Mouse (Mus musculus): ENCODE data around the gene Ift43. TPM values are rescaled to one million over a fixed set of nuclear protein-coding genes. Genes with fewer than 3 reads are reported as not detected.

Gene Ift43
- polyA plus RNA-seq, 1 experiment from 2014 or later = 8.6 TPM

DNA sequence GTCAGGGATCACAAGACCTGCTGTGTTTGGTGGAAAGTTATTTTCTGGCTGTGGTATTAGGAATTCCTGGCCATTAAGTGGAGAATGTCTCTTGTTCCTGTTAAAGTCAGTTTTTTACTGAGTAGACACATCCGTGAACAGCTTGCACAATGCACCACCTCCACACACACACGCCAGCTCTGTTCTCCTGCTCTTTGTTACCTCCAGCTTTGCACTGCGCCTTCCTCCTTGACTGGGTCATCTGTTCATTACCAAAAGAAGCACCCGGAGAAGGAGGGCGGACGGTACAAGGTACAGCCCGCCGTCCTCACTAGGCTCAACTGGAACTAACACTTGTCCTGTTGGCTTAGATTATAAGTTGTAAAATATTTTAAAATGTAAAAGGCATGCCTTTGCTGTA lies 20.3 kb downstream of the Ift43 start:
- H3K27me3 ChIP-seq = no peaks in the 10 kb centered on the region
- DNase-seq = no peak
- no peaks in the 10 kb centered on the region for H3K36me3 ChIP-seq
- ATAC-seq (ENCODE audit: low read depth) = no peak
- H3K9me3 ChIP-seq (replicated peaks) = no peaks in the 10 kb centered on the region
- H3K4me2 ChIP-seq = no peak overlapping the region
- no peak overlapping the region for H3K9ac ChIP-seq
- 72% methylated on average over 8 of the region's 8 CpGs for WGBS (ENCODE audit: insufficient replicate concordance)
- H3K27ac ChIP-seq = no peak overlapping the region
- H3K4me1 ChIP-seq (replicated peaks) = peaks cover 3% of the 10 kb centered on the region; the same call in 1 of the 2 replicates
- no peak overlapping the region for H3K4me3 ChIP-seq (replicated peaks)

DNA sequence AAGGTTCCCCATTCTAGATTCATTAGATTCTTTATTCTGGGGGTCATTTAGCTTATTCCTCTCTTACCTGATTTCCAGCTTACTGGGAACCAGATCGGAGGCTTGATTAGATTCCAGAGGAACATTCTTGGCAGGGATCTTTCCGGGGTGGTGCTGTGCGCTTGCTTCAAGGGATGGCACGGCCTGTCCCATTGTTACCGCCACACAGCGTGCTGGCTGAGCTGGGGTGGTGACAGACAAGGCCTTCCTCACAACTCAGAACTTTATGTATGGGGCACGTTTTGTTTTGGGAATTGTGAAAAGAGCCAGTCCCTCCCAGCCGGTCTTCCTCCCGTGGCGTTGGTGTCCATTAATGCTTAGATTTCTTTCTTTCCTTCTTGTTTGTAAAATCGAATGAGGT lies 21.1 kb downstream of the Ift43 start:
- Histone ChIP-seq H3K36me3 (no peaks in the 10 kb centered on the region), H3K4me1 (replicated peaks) (peaks cover 3% of the 10 kb centered on the region; the same call in 1 of the 2 replicates), H3K9me3 (replicated peaks) (no peaks in the 10 kb centered on the region), H3K4me3 (replicated peaks) (no peak overlapping the region), H3K27me3 (no peaks in the 10 kb centered on the region), H3K9ac (no peak overlapping the region), H3K4me2 (no peak overlapping the region), H3K27ac (no peak overlapping the region)
- ATAC-seq (ENCODE audit: low read depth) = no peak
- 74% methylated on average over 11 of the region's 11 CpGs for WGBS (ENCODE audit: insufficient replicate concordance)
- DNase-seq = no peak

DNA sequence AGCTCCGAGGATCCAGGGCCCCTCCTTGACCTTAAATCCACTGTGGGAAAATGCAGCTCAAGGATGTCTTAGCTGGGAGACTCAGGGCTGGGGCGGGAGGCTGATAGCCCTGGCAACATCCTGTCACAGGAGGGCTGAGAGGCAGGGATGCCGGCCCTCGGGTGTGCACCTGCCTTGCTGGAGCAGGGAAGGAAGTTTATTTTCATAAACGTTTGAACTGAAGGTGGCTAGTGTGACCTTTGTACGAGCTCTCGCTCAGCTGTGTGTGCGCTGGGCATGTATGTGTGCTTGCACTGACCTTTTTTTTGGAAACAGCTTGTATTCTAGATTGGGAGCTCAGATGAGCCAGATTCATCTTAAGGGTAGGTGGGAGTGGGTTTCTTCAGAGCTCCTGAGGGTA lies 21.5 kb downstream of the Ift43 start:
- Histone ChIP-seq H3K9me3 (replicated peaks) (no peaks in the 10 kb centered on the region), H3K4me3 (replicated peaks) (no peak overlapping the region), H3K27me3 (no peaks in the 10 kb centered on the region), H3K4me1 (replicated peaks) (peaks cover 3% of the 10 kb centered on the region; the same call in 1 of the 2 replicates), H3K27ac (no peak overlapping the region), H3K36me3 (no peaks in the 10 kb centered on the region), H3K4me2 (no peak overlapping the region), H3K9ac (no peak overlapping the region)
- 54% methylated on average over 8 of the region's 8 CpGs for WGBS (ENCODE audit: insufficient replicate concordance)
- ATAC-seq (ENCODE audit: low read depth) = no peak
- DNase-seq = no peak

DNA sequence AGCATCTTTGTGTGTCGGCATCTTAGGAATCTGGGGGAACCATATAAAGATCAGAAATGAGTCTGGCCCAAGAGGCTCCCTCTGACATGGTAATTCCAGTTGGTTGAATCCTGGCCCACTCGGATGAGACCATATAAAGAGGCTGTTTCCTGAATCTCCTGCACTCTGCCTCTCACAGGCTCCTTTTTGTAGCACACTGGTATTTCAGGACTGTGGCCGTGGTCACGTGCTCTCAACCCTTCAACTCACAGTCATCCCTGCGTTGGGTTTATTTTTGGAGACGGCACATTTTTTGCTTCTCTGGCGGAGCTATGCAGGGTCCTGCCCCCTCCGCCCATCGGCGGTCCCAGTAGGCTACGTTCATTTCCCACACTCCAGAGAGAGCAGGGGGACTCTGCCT lies 22.0 kb downstream of the Ift43 start:
- H3K27me3 ChIP-seq = no peaks in the 10 kb centered on the region
- no peak overlapping the region for H3K9ac ChIP-seq
- 67% methylated on average over 11 of the region's 11 CpGs for WGBS (ENCODE audit: insufficient replicate concordance)
- no peak overlapping the region for H3K27ac ChIP-seq
- no peaks in the 10 kb centered on the region for H3K36me3 ChIP-seq
- H3K4me3 ChIP-seq (replicated peaks) = no peak overlapping the region
- ATAC-seq (ENCODE audit: low read depth) (no peak), DNase-seq (no peak)
- peaks cover 3% of the 10 kb centered on the region; the same call in 1 of the 2 replicates for H3K4me1 ChIP-seq (replicated peaks)
- H3K9me3 ChIP-seq (replicated peaks) = no peaks in the 10 kb centered on the region
- H3K4me2 ChIP-seq = no peak overlapping the region

DNA sequence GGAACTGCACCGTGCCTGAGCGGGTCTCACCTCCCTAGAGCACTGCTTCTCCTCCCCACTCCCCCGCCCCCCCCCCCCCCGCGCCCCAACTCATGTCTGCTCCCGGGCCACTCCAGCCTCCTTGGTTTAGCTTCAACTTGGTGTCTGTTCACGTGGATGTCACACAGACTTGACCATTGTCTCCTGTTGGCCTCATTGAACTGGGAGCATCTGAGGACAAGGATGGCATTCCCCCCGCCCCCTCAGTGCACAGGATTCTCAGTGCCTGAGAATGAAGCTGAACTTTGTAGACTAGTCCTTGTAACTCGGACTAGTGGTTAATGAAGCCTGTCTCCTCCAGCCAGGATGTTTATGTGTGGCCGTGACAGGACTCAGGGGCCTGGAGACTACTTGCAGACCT lies 23.2 kb downstream of the Ift43 start:
- Histone ChIP-seq H3K27ac (no peak overlapping the region), H3K36me3 (no peaks in the 10 kb centered on the region), H3K27me3 (no peaks in the 10 kb centered on the region), H3K9ac (no peak overlapping the region), H3K4me1 (replicated peaks) (peaks cover 3% of the 10 kb centered on the region; the same call in 1 of the 2 replicates), H3K9me3 (replicated peaks) (no peaks in the 10 kb centered on the region), H3K4me3 (replicated peaks) (no peak overlapping the region), H3K4me2 (no peak overlapping the region)
- DNase-seq (no peak), ATAC-seq (ENCODE audit: low read depth) (no peak)
- 72% methylated on average over 10 of the region's 10 CpGs for WGBS (ENCODE audit: insufficient replicate concordance)

DNA sequence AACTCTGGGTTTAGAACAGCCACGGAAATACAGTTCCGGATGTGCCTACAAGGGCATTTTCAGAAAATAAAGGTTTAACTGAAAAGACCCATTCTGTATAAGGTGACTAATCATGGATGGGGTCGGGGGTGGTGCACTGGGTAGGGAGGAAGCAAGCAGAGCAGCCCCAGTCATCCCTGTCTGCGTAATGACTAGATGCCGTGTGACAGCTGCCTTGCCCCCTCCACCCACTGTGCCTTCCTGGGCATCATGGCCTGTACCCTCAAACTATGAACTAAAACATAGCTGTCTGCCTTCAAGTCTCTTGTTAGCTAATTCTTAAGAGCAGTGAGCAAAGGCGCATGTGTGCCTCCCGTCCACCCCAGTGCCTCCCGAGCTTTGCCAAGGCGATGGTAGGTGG lies 23.7 kb downstream of the Ift43 start:
- 75% methylated on average over 9 of the region's 9 CpGs for WGBS (ENCODE audit: insufficient replicate concordance)
- Histone ChIP-seq H3K27me3 (no peaks in the 10 kb centered on the region), H3K9me3 (replicated peaks) (no peaks in the 10 kb centered on the region), H3K4me3 (replicated peaks) (no peak overlapping the region), H3K36me3 (no peaks in the 10 kb centered on the region), H3K27ac (no peak overlapping the region), H3K9ac (no peak overlapping the region), H3K4me2 (no peak overlapping the region), H3K4me1 (replicated peaks) (peaks cover 3% of the 10 kb centered on the region; the same call in 1 of the 2 replicates)
- DNase-seq (no peak), ATAC-seq (ENCODE audit: low read depth) (no peak)

DNA sequence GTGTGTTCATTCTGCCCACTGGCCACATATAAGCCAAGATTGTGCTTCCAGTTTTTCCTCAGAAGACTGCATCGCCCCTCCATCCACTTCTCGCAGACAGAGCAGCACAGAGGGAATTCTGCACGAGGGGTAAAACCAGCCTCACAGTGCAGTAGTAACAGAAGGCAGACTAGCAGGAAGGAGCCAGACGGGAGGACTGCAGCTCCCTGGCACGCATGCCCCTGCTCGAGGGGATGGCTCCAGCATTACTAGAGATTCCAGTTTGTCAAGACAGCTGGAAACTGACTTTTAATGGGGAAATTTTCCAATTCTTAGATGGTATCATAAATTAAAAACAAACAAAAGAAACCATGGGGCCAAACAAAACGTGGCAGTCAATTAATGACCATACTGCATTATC lies 25.3 kb downstream of the Ift43 start:
- DNase-seq = no peak
- no peaks in the 10 kb centered on the region for H3K36me3 ChIP-seq
- ATAC-seq (ENCODE audit: low read depth) = no peak
- H3K4me2 ChIP-seq = no peak overlapping the region
- H3K27ac ChIP-seq = no peak overlapping the region
- no peak overlapping the region for H3K4me3 ChIP-seq (replicated peaks)
- H3K9me3 ChIP-seq (replicated peaks) = no peaks in the 10 kb centered on the region
- H3K4me1 ChIP-seq (replicated peaks) = peaks cover 3% of the 10 kb centered on the region; the same call in 1 of the 2 replicates
- WGBS (ENCODE audit: insufficient replicate concordance) = 63% methylated on average over 7 of the region's 7 CpGs
- no peak overlapping the region for H3K9ac ChIP-seq
- no peaks in the 10 kb centered on the region for H3K27me3 ChIP-seq

DNA sequence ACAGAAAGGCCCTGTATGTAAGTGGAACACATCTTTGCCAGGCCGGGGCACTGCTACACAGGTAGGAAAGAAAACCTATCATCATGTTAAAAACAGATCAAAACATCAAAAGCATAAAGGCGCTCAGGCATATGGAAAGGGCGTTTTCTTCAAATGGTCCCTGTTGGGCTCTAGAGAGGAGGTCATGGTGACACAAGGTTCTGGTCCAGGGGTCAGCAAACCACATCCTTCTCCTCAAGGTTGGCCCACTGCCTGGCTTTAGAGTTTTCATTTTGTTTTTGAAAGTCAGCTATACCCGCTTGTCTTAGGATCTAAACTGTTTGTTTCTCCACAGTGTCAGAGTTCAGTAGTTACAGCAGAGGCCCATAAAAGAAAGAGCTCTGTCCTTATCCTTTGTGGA lies 27.2 kb downstream of the Ift43 start:
- 66% methylated on average over 4 of the region's 4 CpGs for WGBS (ENCODE audit: insufficient replicate concordance)
- no peaks in the 10 kb centered on the region for H3K27me3 ChIP-seq
- no peak overlapping the region for H3K4me3 ChIP-seq (replicated peaks)
- ATAC-seq (ENCODE audit: low read depth) (no peak), DNase-seq (no peak)
- H3K9me3 ChIP-seq (replicated peaks) = no peaks in the 10 kb centered on the region
- H3K4me1 ChIP-seq (replicated peaks) = no peaks in the 10 kb centered on the region
- no peak overlapping the region for H3K4me2 ChIP-seq
- H3K36me3 ChIP-seq = no peaks in the 10 kb centered on the region
- H3K27ac ChIP-seq = no peak overlapping the region
- no peak overlapping the region for H3K9ac ChIP-seq

DNA sequence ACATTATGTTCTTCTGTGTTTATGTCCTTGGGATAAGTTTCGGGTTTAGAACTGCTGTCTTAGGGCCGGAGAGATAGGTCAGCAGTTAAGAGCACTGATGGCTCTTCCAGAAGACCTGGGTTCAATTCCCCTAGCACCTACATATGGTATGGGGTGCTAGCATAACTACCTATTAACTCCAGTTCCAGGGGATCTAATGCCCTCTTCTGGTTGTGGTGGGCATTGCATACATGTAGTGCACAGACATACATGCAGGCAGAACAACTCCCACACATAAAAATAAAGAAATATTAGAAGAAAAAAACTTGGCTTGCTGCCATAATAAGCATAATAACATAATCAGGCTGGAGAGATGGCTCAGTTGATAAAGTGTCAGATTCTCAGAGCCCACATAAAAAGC lies 28.3 kb downstream of the Ift43 start:
- no peaks in the 10 kb centered on the region for H3K4me1 ChIP-seq (replicated peaks)
- H3K27me3 ChIP-seq = no peaks in the 10 kb centered on the region
- H3K4me2 ChIP-seq = no peak overlapping the region
- 72% methylated on average over 2 of the region's 2 CpGs for WGBS (ENCODE audit: insufficient replicate concordance)
- no peak overlapping the region for H3K4me3 ChIP-seq (replicated peaks)
- no peak overlapping the region for H3K9ac ChIP-seq
- ATAC-seq (ENCODE audit: low read depth) (no peak), DNase-seq (no peak)
- no peak overlapping the region for H3K27ac ChIP-seq
- no peaks in the 10 kb centered on the region for H3K36me3 ChIP-seq
- no peaks in the 10 kb centered on the region for H3K9me3 ChIP-seq (replicated peaks)

DNA sequence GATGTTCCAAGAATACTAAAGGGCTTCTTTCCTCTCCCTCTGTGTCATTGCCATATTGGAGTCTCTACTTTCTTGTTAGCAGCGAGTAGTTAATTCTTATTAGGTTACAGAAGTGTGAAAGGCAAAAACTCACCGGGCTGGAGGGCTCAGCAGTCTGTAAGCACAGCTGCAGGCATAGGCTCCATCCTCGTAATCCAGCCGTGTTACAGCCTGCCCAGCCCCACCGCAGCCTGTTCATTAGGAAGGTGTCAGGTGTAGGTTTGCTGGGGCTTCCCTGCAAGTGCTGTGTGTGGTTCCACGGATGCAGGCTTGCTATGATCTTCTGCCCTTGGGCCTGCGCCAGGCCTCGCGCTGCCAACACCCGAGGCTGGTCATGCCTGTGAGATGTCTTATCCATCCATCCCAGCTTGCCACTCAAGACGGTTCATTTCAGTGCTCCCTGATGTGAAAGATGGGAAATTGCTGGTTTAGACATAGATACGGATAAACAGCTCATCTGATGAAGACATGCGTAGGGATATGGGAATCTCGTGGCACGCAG lies 34.0 kb downstream of the Ift43 start:
- Histone ChIP-seq H3K4me2 (no peak overlapping the region), H3K4me3 (replicated peaks) (no peak overlapping the region), H3K9me3 (replicated peaks) (no peaks in the 10 kb centered on the region), H3K27me3 (no peaks in the 10 kb centered on the region), H3K4me1 (replicated peaks) (no peaks in the 10 kb centered on the region), H3K36me3 (no peaks in the 10 kb centered on the region), H3K27ac (no peak overlapping the region), H3K9ac (no peak overlapping the region)
- DNase-seq (no peak), ATAC-seq (ENCODE audit: low read depth) (no peak)
- 73% methylated on average over 15 of the region's 15 CpGs for WGBS (ENCODE audit: insufficient replicate concordance)

DNA sequence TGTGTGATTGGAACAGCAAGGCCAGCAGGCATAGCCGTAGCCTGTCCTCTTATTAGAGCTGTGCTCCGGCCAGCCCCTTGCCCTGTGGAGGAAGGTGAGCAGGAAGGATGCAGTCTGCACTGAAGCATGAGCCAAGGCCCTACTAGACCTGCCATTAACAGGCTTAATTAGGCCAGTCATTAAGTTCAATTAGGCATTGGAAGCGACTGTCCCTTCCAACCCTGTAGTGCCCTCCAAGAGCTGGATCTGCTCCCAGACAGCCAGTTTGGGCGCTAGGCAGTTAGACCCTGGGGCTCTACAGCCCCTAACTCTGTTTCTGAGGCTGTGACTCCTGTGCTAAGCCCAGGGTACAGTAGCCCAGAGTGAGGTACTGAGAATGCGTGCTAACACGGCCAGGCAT lies 41.7 kb downstream of the Ift43 start:
- ATAC-seq (ENCODE audit: low read depth) = no peak
- DNase-seq = no peak
- H3K27me3 ChIP-seq = no peaks in the 10 kb centered on the region
- no peak overlapping the region for H3K4me3 ChIP-seq (replicated peaks)
- no peaks in the 10 kb centered on the region for H3K9me3 ChIP-seq (replicated peaks)
- no peak overlapping the region for H3K4me2 ChIP-seq
- no peaks in the 10 kb centered on the region for H3K4me1 ChIP-seq (replicated peaks)
- WGBS (ENCODE audit: insufficient replicate concordance) = 71% methylated on average over 6 of the region's 6 CpGs
- H3K27ac ChIP-seq = no peak overlapping the region
- H3K9ac ChIP-seq = no peak overlapping the region
- no peaks in the 10 kb centered on the region for H3K36me3 ChIP-seq

DNA sequence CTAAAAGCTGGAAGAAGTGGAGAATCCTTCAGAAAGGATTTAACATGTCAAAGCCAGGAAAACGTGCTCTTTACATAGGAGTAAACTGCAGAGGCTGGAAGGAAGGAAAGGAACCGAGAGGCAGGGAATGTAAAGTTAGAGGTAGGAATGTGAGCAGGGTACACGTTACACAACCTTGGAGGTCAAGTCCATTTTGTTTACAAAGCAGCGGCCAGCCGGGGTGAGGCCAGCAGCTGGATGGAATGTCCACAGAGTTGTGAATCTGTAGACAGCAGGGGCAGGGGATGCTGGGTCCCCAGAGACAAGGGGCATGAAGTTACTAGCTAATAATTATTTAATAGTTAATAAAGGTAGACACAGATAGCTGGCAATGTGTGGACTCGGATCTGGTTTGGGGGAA lies 45.8 kb downstream of the Ift43 start:
- no peak overlapping the region for H3K4me3 ChIP-seq (replicated peaks)
- H3K9me3 ChIP-seq (replicated peaks) = no peaks in the 10 kb centered on the region
- H3K36me3 ChIP-seq = no peaks in the 10 kb centered on the region
- no peak for ATAC-seq (ENCODE audit: low read depth)
- no peak for DNase-seq
- WGBS (ENCODE audit: insufficient replicate concordance) = 62% methylated on average over 6 of the region's 6 CpGs
- no peak overlapping the region for H3K27ac ChIP-seq
- H3K27me3 ChIP-seq = no peaks in the 10 kb centered on the region
- H3K4me1 ChIP-seq (replicated peaks) = no peaks in the 10 kb centered on the region
- H3K9ac ChIP-seq = no peak overlapping the region
- H3K4me2 ChIP-seq = no peak overlapping the region
